Mouse (Mus musculus): ENCODE measurements around the gene Gys1. TPM values are rescaled to one million over a fixed set of nuclear protein-coding genes. Genes with fewer than 3 reads are reported as not detected.

Gene Gys1
- total and polyA plus RNA-seq, 3 experiments, result 14.0 to 27.2 (median 23.9) TPM

DNA sequence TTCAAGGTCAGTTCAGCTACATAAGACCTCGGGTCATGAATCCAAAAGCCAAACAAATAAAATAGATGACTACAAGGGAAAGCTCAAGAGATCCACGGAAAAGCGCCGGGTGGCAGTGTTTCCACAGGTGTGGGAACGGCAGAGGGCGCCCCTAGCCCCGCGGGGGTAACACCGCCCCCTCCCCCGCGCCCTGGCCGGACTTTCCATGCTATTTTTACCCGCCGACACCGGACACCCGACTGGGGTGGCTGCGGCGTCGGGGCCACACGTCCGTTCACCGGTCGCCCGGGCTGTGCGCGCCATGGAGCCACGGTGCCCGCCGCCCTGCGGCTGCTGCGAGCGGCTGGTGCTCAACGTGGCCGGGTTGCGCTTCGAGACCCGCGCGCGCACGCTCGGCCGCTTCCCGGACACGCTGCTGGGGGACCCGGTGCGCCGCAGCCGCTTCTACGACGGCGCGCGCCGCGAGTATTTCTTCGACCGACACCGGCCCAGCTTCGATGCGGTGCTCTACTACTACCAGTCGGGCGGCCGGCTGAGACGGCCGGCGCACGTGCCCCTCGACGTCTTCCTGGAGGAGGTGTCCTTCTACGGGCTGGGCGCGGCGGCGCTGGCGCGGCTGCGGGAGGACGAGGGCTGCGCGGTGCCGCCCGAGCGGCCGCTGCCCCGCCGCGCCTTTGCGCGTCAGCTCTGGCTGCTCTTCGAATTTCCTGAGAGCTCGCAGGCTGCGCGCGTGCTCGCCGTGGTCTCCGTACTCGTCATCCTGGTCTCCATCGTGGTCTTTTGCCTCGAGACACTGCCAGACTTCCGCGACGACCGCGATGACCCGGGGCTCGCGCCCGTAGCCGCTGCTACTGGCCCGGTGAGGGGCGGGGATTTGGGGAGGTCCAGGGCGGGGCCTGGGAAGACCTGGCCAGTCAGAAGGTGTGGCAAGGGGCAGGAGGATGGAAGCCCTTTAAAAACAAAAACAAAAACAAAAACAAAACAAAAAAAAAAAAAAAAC, 28.2 kb upstream of the Gys1 start:
- Histone ChIP-seq H3K79me2 (replicated peaks; ENCODE audit: control insufficient read depth, extremely low read depth, insufficient read depth, poor library complexity, severe bottlenecking) (no peaks in the 10 kb centered on the region), H3K27me3 (replicated peaks) (peaks cover 63% of the 10 kb centered on the region), H3K4me1 (ENCODE audit: control insufficient read depth in 1 of 2, insufficient read depth in 2 of 2) (peaks cover 0 to 14% of the 10 kb centered on the region in 2 experiments; a peak in 2 of 4 replicates), H3K4me3 (replicated peaks in 1 of 3; ENCODE audit: low read depth in 2 of 3, low read length in 2 of 3, poor library complexity in 1 of 3) (peak overlapping the region; percentile 46 to 68 (median 51)), H3K9me3 (replicated peaks; ENCODE audit: low read length) (peaks cover 12% of the 10 kb centered on the region), H3K4me2 (ENCODE audit: insufficient read depth, low read depth, poor library complexity, severe bottlenecking) (peak overlapping the region; percentile 90), H3K27ac (ENCODE audit: insufficient read depth, low read depth) (peak overlapping the region; percentile 47), H3K9ac (ENCODE audit: insufficient read depth, low read depth) (peak overlapping the region; percentile 48), H3K36me3 (replicated peaks in 1 of 2; ENCODE audit: control insufficient read depth in 1 of 2, insufficient read depth in 1 of 2, low read length in 1 of 2) (peaks cover 0 to 4% of the 10 kb centered on the region in 2 experiments)
- DNase-seq (ENCODE audit: extremely low read depth), result no peak
- in situ Hi-C loops (cut with MboI; ENCODE audit: low pct_ligation_motif_present, low pct_unique_long_range_greater_than_20kb, low sequenced_read_pairs), result no loop called here
- TF ChIP-seq JUN (IDR thresholded peaks at IDR 0.05; ENCODE audit: insufficient read depth, low read depth, low read length) (no peak), CTCF (conservative IDR thresholded peaks at IDR 0.05 in 1 of 2, IDR thresholded peaks at IDR 0.05 in 1 of 2; ENCODE audit: low read depth in 2 of 2, low read length in 2 of 2) (peak in 1 of 2 experiments; percentile 68; a peak in 2 of 4 replicates), TBP (conservative IDR thresholded peaks at IDR 0.05; ENCODE audit: low read depth, low read length) (no peak), EP300 (IDR thresholded peaks at IDR 0.05; ENCODE audit: low read length) (no peak), MYC (IDR thresholded peaks at IDR 0.05; ENCODE audit: low read depth, low read length) (no peak), MAZ (IDR thresholded peaks at IDR 0.05; ENCODE audit: low read depth, low read length) (no peak), HCFC1 (IDR thresholded peaks at IDR 0.05; ENCODE audit: low read depth, low read length) (no peak), SMC3 (IDR thresholded peaks at IDR 0.05; ENCODE audit: low read depth, low read length) (peak; percentile 36), GABPA (IDR thresholded peaks at IDR 0.05; ENCODE audit: insufficient replicate concordance, low read depth, low read length) (no peak), POLR2AphosphoS2 (IDR thresholded peaks at IDR 0.05; ENCODE audit: low read depth, low read length) (no peak), ZMIZ1 (IDR thresholded peaks at IDR 0.05; ENCODE audit: low read depth, low read length) (no peak), JUND (conservative IDR thresholded peaks at IDR 0.05; ENCODE audit: low read depth, low read length) (no peak), MAX (IDR thresholded peaks at IDR 0.05; ENCODE audit: low read length) (peak; percentile 39; the same call in 1 of the 2 replicates), UBTF (IDR thresholded peaks at IDR 0.05; ENCODE audit: low read depth, low read length) (no peak; the same call in 1 of the 2 replicates), ELF1 (IDR thresholded peaks at IDR 0.05; ENCODE audit: low read depth, low read length) (no peak), USF1 (IDR thresholded peaks at IDR 0.05; ENCODE audit: low read depth, low read length) (no peak), MAFK (IDR thresholded peaks at IDR 0.05; ENCODE audit: insufficient replicate concordance, low read length) (no peak), RAD21 (IDR thresholded peaks at IDR 0.05; ENCODE audit: low read depth, low read length) (no peak; the same call in 1 of the 2 replicates), ZKSCAN1 (IDR thresholded peaks at IDR 0.05; ENCODE audit: borderline replicate concordance, low read depth, low read length) (no peak), E2F4 (IDR thresholded peaks at IDR 0.05; ENCODE audit: insufficient replicate concordance, low read depth, low read length) (no peak), RCOR1 (conservative IDR thresholded peaks at IDR 0.05; ENCODE audit: low read depth, low read length) (no peak), BHLHE40 (IDR thresholded peaks at IDR 0.05; ENCODE audit: low read depth, low read length) (no peak), TCF12 (IDR thresholded peaks at IDR 0.05; ENCODE audit: low read depth, low read length) (peak; percentile 35; the same call in 1 of the 2 replicates), ZC3H11A (IDR thresholded peaks at IDR 0.05; ENCODE audit: low read depth, low read length) (no peak), PAX5 (IDR thresholded peaks at IDR 0.05; ENCODE audit: low read length) (no peak), CHD1 (IDR thresholded peaks at IDR 0.05; ENCODE audit: low read depth, low read length) (no peak), MEF2A (IDR thresholded peaks at IDR 0.05; ENCODE audit: borderline replicate concordance, low read depth, low read length) (peak; percentile 91), KAT2A (IDR thresholded peaks at IDR 0.05; ENCODE audit: insufficient replicate concordance, low read length) (no peak), NELFE (IDR thresholded peaks at IDR 0.05; ENCODE audit: low read depth, low read length) (no peak), USF2 (conservative IDR thresholded peaks at IDR 0.05; ENCODE audit: low read depth, low read length) (no peak), CHD2 (IDR thresholded peaks at IDR 0.05; ENCODE audit: low read length) (no peak), SIN3A (IDR thresholded peaks at IDR 0.05; ENCODE audit: low read length) (no peak; the same call in 1 of the 2 replicates), IRF4 (IDR thresholded peaks at IDR 0.05; ENCODE audit: low read depth, low read length) (no peak; the same call in 1 of the 2 replicates), ETS1 (conservative IDR thresholded peaks at IDR 0.05; ENCODE audit: low read depth, low read length) (no peak), MXI1 (IDR thresholded peaks at IDR 0.05; ENCODE audit: low read depth, low read length) (peak; percentile 41), ZNF384 (IDR thresholded peaks at IDR 0.05; ENCODE audit: low read depth, low read length) (no peak), NRF1 (IDR thresholded peaks at IDR 0.05; ENCODE audit: low read depth, low read length) (no peak), POLR2A (IDR thresholded peaks at IDR 0.05; ENCODE audit: low read depth, low read length) (peak; percentile 8; the same call in 1 of the 2 replicates)
- dilution Hi-C loops (cut with MboI; ENCODE audit: extremely low pct_ligation_motif_present, extremely low pct_unique_long_range_greater_than_20kb, low sequenced_read_pairs), result no loop called here

All from CH12.LX (cell line).